Mouse (Mus musculus): ENCODE results near the gene Vwc2. TPM values are rescaled to one million over a fixed set of nuclear protein-coding genes. Genes with fewer than 3 reads are reported as not detected.
A peak's percentile ranks its signal among the peaks of the same experiment; 100 is the strongest.

The Vwc2 gene
- polyA plus RNA-seq, 1 experiment from 2014 or later = 2.6 TPM

DNA sequence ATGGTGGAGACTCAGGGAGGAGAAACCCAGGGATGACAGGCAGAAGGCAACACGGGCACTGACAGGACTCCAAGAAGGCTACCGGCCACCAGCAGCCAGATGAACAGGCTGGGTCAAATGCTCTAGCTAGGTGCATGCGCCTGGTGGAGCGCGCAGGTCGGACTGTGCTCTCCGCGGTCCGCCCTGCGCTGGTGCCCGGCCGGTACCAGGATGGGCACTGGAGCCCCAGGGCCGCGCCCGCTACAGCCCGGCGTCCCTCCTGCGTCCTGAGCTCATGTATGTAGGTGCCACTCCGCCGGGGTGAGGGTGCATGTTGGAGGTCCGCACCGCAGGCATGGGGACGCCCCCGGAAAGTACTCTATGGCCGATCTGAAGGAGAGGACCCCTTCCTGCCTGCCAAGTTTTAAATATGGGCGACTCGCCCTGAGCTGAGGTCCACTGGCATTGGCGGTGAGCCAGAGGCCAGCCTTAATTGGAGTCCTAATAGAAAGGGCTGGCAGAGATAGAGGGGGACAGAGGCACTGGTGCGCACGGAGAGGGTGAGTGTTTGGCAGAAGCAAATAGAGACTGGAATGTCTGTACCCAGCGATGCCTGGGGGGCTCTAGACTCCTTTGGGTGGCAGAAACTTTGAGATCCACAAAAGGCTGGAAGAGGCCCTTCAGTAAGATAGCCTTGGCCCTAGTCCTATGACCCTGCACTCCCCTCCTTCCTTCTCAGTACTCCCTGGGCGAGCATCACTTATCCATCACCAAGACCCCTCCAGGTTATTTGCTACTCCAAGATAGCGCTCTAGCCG is 409 bp downstream of the Vwc2 start:
- H3K27me3 ChIP-seq (ENCODE audit: control insufficient read depth, insufficient read depth, low read length) = peaks cover 36% of the 10 kb centered on the region
- no peaks in the 10 kb centered on the region for H3K36me3 ChIP-seq (ENCODE audit: control insufficient read depth, insufficient read depth, low read length)
- DNase-seq (ENCODE audit: low spot score) = peak; percentile 61
- peak overlapping the region; percentile 45 for H3K4me3 ChIP-seq (ENCODE audit: low read depth, low read length)
- H3K4me1 ChIP-seq (replicated peaks; ENCODE audit: control insufficient read depth, insufficient read depth, low read length) = peaks cover 13% of the 10 kb centered on the region; the same call in 1 of the 2 replicates
- ATAC-seq (replicated peaks; ENCODE audit: low FRiP score) = peak; percentile 43
- H3K9me3 ChIP-seq (ENCODE audit: control insufficient read depth, low read length) = no peaks in the 10 kb centered on the region
- WGBS = under 1% methylated on average over 34 of the region's 34 CpGs
- H3K9ac ChIP-seq (ENCODE audit: low read length) = peak overlapping the region; percentile 41
- peak overlapping the region; percentile 96 for H3K4me2 ChIP-seq (ENCODE audit: low read depth, low read length, severe bottlenecking)
- no peak overlapping the region for H3K27ac ChIP-seq (ENCODE audit: low read depth, low read length)

DNA sequence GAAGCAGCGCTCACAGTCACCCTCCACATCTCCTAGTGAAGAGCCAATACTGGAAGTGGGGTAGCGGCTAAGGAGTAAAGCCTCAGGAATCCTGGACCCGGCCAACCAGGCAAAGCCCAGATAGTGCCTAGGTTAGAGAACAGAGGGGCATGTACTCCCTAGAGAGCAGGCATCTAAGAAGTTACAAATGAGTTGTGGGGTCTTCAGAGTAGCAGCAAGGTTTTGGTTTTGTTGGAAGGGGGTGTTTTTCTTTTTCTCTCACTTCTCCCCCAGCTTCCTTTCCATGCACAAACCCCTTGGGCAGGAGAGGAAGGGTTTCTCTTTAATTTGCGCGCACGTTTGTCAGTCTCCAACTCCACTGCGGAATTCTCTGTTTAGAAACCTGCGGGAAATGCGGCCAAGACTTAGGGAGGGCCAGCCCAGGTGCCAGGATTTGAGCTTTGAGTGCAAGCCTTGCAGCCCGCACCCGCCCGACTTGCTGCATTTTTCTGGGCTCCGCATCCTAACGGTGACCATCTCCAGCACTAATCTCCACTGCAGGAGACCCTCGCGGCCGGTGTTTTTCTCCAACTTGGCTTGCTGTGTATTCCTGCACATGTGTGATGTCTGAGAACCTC is 1.1 kb downstream of the Vwc2 start:
- H3K27ac ChIP-seq (ENCODE audit: low read depth, low read length) = no peak overlapping the region
- H3K27me3 ChIP-seq (ENCODE audit: control insufficient read depth, insufficient read depth, low read length) = peaks cover 36% of the 10 kb centered on the region
- peak overlapping the region; percentile 50 for H3K9ac ChIP-seq (ENCODE audit: low read length)
- WGBS = 0% methylated on average over 17 of the region's 17 CpGs
- H3K4me1 ChIP-seq (replicated peaks; ENCODE audit: control insufficient read depth, insufficient read depth, low read length) = peaks cover 13% of the 10 kb centered on the region; the same call in 1 of the 2 replicates
- no peaks in the 10 kb centered on the region for H3K9me3 ChIP-seq (ENCODE audit: control insufficient read depth, low read length)
- H3K4me3 ChIP-seq (ENCODE audit: low read depth, low read length) = peak overlapping the region; percentile 45
- H3K36me3 ChIP-seq (ENCODE audit: control insufficient read depth, insufficient read depth, low read length) = no peaks in the 10 kb centered on the region
- ATAC-seq (replicated peaks; ENCODE audit: low FRiP score) (no peak), DNase-seq (ENCODE audit: low spot score) (peak; percentile 57)
- peak overlapping the region; percentile 96 for H3K4me2 ChIP-seq (ENCODE audit: low read depth, low read length, severe bottlenecking)

DNA sequence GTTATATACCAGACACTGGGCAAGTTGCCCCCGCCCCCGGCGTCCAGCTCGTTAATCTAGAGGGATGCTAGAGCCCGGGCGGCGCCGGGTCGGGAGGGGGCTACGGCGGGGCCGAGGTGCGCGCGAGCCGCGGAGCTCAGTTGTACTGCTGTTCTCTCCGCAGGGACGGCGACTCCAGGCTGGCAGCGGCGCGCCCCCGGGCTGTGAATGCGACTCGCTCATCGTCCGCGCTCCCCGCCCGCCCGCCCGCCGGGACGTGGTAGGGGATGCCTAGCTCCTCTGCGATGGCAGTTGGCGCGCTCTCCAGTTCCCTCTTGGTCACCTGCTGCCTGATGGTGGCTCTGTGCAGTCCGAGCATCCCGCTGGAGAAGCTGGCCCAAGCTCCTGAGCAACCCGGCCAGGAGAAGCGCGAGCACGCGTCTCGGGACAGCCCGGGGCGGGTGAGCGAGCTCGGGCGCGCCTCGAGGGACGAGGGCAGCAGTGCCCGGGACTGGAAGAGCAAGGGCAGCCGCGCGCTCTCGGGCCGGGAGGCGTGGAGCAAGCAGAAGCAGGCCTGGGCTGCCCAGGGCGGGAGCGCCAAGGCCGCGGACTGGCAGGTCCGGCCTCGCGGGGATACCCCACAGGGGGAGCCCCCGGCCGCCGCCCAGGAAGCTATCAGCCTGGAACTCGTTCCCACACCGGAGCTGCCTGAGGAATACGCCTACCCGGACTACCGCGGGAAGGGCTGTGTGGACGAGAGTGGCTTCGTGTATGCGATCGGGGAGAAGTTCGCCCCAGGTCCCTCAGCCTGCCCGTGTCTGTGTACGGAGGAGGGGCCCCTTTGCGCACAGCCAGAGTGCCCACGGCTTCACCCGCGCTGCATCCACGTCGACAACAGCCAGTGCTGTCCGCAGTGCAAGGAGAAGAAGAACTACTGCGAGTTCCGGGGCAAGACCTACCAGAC is 1.9 kb downstream of the Vwc2 start:
- DNase-seq (ENCODE audit: low spot score) = peak; percentile 82
- H3K9me3 ChIP-seq (ENCODE audit: control insufficient read depth, low read length) = no peaks in the 10 kb centered on the region
- ATAC-seq (replicated peaks; ENCODE audit: low FRiP score) = peak; percentile 78
- peak overlapping the region; percentile 45 for H3K4me3 ChIP-seq (ENCODE audit: low read depth, low read length)
- no peaks in the 10 kb centered on the region for H3K36me3 ChIP-seq (ENCODE audit: control insufficient read depth, insufficient read depth, low read length)
- peak overlapping the region; percentile 96 for H3K4me2 ChIP-seq (ENCODE audit: low read depth, low read length, severe bottlenecking)
- WGBS = under 1% methylated on average over 91 of the region's 93 CpGs
- peaks cover 36% of the 10 kb centered on the region for H3K27me3 ChIP-seq (ENCODE audit: control insufficient read depth, insufficient read depth, low read length)
- H3K4me1 ChIP-seq (replicated peaks; ENCODE audit: control insufficient read depth, insufficient read depth, low read length) = peaks cover 13% of the 10 kb centered on the region; the same call in 1 of the 2 replicates
- H3K27ac ChIP-seq (ENCODE audit: low read depth, low read length) = no peak overlapping the region
- H3K9ac ChIP-seq (ENCODE audit: low read length) = peak overlapping the region; percentile 50

DNA sequence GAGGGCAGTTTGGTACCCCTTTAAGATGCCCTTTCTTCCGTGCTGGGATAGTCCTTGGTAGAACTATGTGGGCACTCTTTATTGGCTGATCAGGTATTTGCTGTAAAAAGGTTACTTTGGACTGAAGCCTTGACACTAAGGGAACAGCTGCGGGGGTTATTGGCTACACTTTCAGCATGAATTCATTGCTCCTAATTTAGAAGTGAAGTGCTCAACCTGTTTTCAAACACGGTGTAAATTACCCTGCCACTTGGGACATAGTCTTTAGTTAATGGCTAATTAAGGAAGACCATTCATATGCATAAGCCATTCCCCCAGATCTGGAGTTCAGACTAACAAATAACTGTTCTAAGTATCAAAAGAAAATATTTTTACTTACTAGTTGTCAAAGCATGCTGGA is 2.7 kb downstream of the Vwc2 start:
- ATAC-seq (replicated peaks; ENCODE audit: low FRiP score) (no peak), DNase-seq (ENCODE audit: low spot score) (no peak)
- H3K9me3 ChIP-seq (ENCODE audit: control insufficient read depth, low read length) = no peaks in the 10 kb centered on the region
- H3K27me3 ChIP-seq (ENCODE audit: control insufficient read depth, insufficient read depth, low read length) = peaks cover 36% of the 10 kb centered on the region
- no peak overlapping the region for H3K27ac ChIP-seq (ENCODE audit: low read depth, low read length)
- H3K4me3 ChIP-seq (ENCODE audit: low read depth, low read length) = peak overlapping the region; percentile 45
- no peak overlapping the region; the same call in 1 of the 2 replicates for H3K9ac ChIP-seq (ENCODE audit: low read length)
- 0% methylated on average over 3 of the region's 3 CpGs for WGBS
- peaks cover 13% of the 10 kb centered on the region; the same call in 1 of the 2 replicates for H3K4me1 ChIP-seq (replicated peaks; ENCODE audit: control insufficient read depth, insufficient read depth, low read length)
- peak overlapping the region; percentile 96; the same call in 1 of the 2 replicates for H3K4me2 ChIP-seq (ENCODE audit: low read depth, low read length, severe bottlenecking)
- H3K36me3 ChIP-seq (ENCODE audit: control insufficient read depth, insufficient read depth, low read length) = no peaks in the 10 kb centered on the region

DNA sequence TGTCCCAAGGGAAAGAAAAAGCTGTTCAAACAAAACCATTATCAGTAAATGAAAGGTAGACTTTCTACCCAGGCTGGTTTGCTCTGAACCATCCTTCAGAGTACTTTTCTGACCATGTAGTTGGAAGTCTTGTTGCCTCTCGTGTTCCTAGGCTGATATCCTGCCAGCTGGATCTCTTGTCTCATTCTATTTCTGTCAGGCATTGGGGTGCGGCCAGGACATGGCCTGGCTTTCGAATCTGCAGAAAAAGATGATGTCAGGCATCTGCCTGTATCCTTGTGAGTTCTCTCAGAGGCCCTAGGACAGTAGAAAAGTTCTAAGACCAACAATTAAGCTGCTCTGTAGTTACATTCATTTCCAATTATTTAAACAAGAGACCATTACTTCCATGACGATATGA is 8.8 kb downstream of the Vwc2 start:
- no peak overlapping the region for H3K27ac ChIP-seq (ENCODE audit: low read depth, low read length)
- no peak overlapping the region for H3K9ac ChIP-seq (ENCODE audit: low read length)
- peaks cover 3% of the 10 kb centered on the region; the same call in 1 of the 2 replicates for H3K27me3 ChIP-seq (ENCODE audit: control insufficient read depth, insufficient read depth, low read length)
- WGBS = 82% methylated on average over 4 of the region's 4 CpGs
- H3K4me3 ChIP-seq (ENCODE audit: low read depth, low read length) = no peak overlapping the region
- H3K4me2 ChIP-seq (ENCODE audit: low read depth, low read length, severe bottlenecking) = no peak overlapping the region
- no peaks in the 10 kb centered on the region for H3K9me3 ChIP-seq (ENCODE audit: control insufficient read depth, low read length)
- H3K36me3 ChIP-seq (ENCODE audit: control insufficient read depth, insufficient read depth, low read length) = no peaks in the 10 kb centered on the region
- no peak for DNase-seq (ENCODE audit: low spot score)
- no peak for ATAC-seq (replicated peaks; ENCODE audit: low FRiP score)
- no peaks in the 10 kb centered on the region for H3K4me1 ChIP-seq (replicated peaks; ENCODE audit: control insufficient read depth, insufficient read depth, low read length)

DNA sequence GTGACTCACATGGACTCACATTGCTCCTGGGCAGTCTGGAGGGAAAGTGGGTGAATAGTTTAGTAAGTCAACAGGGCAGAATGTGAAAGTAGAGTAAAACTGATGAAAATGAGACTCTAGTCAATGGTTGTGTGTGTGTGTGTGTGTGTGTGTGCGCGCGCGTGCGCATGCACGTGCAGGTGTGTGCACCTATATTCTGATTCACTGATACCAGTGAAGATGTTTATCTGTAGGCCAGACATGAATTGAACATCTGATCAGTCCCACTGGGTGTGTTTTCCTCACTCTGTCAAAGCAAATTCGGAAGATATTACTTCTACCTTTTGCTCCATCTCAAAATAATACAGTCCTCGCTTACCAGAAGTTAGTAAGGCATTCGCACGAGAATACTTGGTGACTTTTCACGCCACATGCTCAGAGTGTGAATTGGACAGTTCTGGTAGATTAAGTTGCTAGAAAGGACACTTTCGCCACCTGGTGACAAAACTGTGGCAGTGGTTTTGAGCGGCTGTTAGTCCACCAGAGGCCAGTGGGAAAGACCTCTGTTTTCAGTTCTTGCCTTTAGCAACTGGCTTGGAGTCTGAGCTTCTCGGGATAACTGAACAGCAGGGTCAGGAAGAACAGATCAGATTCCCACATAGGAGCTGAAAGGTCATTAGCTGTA is 17.5 kb downstream of the Vwc2 start:
- H3K4me1 ChIP-seq (replicated peaks; ENCODE audit: control insufficient read depth, insufficient read depth, low read length) = no peaks in the 10 kb centered on the region
- no peak overlapping the region for H3K4me2 ChIP-seq (ENCODE audit: low read depth, low read length, severe bottlenecking)
- H3K36me3 ChIP-seq (ENCODE audit: control insufficient read depth, insufficient read depth, low read length) = no peaks in the 10 kb centered on the region
- H3K27me3 ChIP-seq (ENCODE audit: control insufficient read depth, insufficient read depth, low read length) = no peaks in the 10 kb centered on the region
- peak; percentile 68 for DNase-seq (ENCODE audit: low spot score)
- no peak overlapping the region for H3K27ac ChIP-seq (ENCODE audit: low read depth, low read length)
- H3K9me3 ChIP-seq (ENCODE audit: control insufficient read depth, low read length) = no peaks in the 10 kb centered on the region
- peak; percentile 88 for ATAC-seq (replicated peaks; ENCODE audit: low FRiP score)
- 62% methylated on average over 14 of the region's 14 CpGs for WGBS
- no peak overlapping the region for H3K4me3 ChIP-seq (ENCODE audit: low read depth, low read length)
- H3K9ac ChIP-seq (ENCODE audit: low read length) = no peak overlapping the region

DNA sequence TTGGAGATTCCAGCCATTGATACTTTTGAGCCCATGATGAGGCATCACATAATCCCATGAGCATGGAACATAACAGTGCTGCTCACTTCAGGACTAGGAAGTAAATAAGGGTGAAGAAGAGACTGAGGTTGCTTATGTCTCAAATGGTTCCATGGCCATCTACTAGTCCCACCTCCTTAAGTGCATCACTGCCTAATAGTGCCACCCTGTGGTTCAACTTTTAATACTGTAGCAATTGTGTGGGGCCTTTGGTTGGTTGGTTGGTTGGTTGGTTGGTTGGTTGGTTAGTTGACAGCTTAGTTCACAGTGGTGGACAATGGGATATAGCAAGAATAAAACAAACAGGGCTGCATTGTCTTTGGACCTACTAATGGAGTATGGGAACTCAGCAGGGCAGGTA is 26.6 kb downstream of the Vwc2 start:
- H3K36me3 ChIP-seq (ENCODE audit: control insufficient read depth, insufficient read depth, low read length) = no peaks in the 10 kb centered on the region
- no peaks in the 10 kb centered on the region for H3K9me3 ChIP-seq (ENCODE audit: control insufficient read depth, low read length)
- no peak overlapping the region for H3K27ac ChIP-seq (ENCODE audit: low read depth, low read length)
- no peak overlapping the region for H3K9ac ChIP-seq (ENCODE audit: low read length)
- no peak overlapping the region for H3K4me2 ChIP-seq (ENCODE audit: low read depth, low read length, severe bottlenecking)
- H3K4me1 ChIP-seq (replicated peaks; ENCODE audit: control insufficient read depth, insufficient read depth, low read length) = no peaks in the 10 kb centered on the region
- DNase-seq (ENCODE audit: low spot score) (no peak), ATAC-seq (replicated peaks; ENCODE audit: low FRiP score) (no peak)
- no peaks in the 10 kb centered on the region for H3K27me3 ChIP-seq (ENCODE audit: control insufficient read depth, insufficient read depth, low read length)
- H3K4me3 ChIP-seq (ENCODE audit: low read depth, low read length) = no peak overlapping the region

DNA sequence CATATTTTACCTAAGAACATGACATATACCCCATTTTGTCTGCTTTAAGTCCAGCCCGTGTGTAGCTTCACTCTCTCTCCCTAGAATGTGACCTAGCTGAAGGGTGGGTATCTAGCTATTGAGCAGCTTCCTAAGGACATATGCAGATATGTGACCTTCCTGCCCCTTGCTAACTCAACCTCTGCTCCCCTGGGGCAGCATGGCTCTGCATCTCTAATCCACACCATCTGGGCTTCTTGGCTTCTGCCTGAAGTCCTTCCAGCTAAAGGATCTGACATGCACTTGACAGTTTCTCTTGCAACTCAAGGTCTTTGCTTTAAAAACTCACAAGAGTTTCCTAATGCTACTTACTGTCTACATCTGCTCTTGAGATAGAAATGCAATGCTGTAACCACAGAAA is 38.7 kb downstream of the Vwc2 start:
- no peak for ATAC-seq (replicated peaks; ENCODE audit: low FRiP score)

More for the DNA sequence above, 38.7 kb downstream of the Vwc2 start:
- H3K27me3 ChIP-seq (ENCODE audit: control insufficient read depth, insufficient read depth, low read length) = no peaks in the 10 kb centered on the region
- H3K4me3 ChIP-seq (ENCODE audit: low read depth, low read length) = no peak overlapping the region
- no peak overlapping the region for H3K4me2 ChIP-seq (ENCODE audit: low read depth, low read length, severe bottlenecking)
- no peaks in the 10 kb centered on the region for H3K9me3 ChIP-seq (ENCODE audit: control insufficient read depth, low read length)
- no peak overlapping the region for H3K27ac ChIP-seq (ENCODE audit: low read depth, low read length)
- H3K36me3 ChIP-seq (ENCODE audit: control insufficient read depth, insufficient read depth, low read length) = no peaks in the 10 kb centered on the region
- WGBS = 74% methylated on average over 1 of the region's 1 CpGs
- no peak overlapping the region for H3K9ac ChIP-seq (ENCODE audit: low read length)
- DNase-seq (ENCODE audit: low spot score) = no peak
- H3K4me1 ChIP-seq (replicated peaks; ENCODE audit: control insufficient read depth, insufficient read depth, low read length) = no peaks in the 10 kb centered on the region
